Mouse (Mus musculus): Measurements from ENCODE around the gene Sirt4.
"Not testable (repeated sequence)": the region's sequence is repeated elsewhere in the genome, so short reads cannot be mapped to it uniquely, and the experiment has no call there.

Sirt4 gene

GRCm38 (mm10) chr5:115483947-115484920, at the start of gene Sirt4:
Sirt4 (minus strand) TSS chr5:115484725.
- peak; percentile 44 for DNase-seq (ENCODE audit: low spot score)

- peak; percentile 57 for DNase-seq (ENCODE audit: low spot score)
Observed at GRCm38 (mm10) chr5:115531671-115532270, 47.2 kb upstream of the Sirt4 start.

GRCm38 (mm10) chr5:115530447-115530809, 45.9 kb upstream of the Sirt4 start:
- no peak for DNase-seq (ENCODE audit: low spot score)

GRCm38 (mm10) chr5:115529742-115530446, 45.4 kb upstream of the Sirt4 start:
- DNase-seq (ENCODE audit: low spot score), result no peak

- DNase-seq (ENCODE audit: low spot score), result no peak
Observed at GRCm38 (mm10) chr5:115529364-115529741, 44.8 kb upstream of the Sirt4 start.

GRCm38 (mm10) chr5:115528128-115528527, 43.6 kb upstream of the Sirt4 start:
- DNase-seq (ENCODE audit: low spot score), result no peak

- no peak for DNase-seq (ENCODE audit: low spot score)
Observed at GRCm38 (mm10) chr5:115526456-115527202, 42.1 kb upstream of the Sirt4 start.

- no peak for DNase-seq (ENCODE audit: low spot score)
Observed at GRCm38 (mm10) chr5:115525943-115526342, 41.4 kb upstream of the Sirt4 start.

- no peak for DNase-seq (ENCODE audit: low spot score)
Observed at GRCm38 (mm10) chr5:115525416-115525815, 40.9 kb upstream of the Sirt4 start.

GRCm38 (mm10) chr5:115524471-115524870, 39.9 kb upstream of the Sirt4 start:
- no peak for DNase-seq (ENCODE audit: low spot score)

GRCm38 (mm10) chr5:115523971-115524370, 39.4 kb upstream of the Sirt4 start:
- DNase-seq (ENCODE audit: low spot score), result no peak

GRCm38 (mm10) chr5:115522981-115523499, 38.5 kb upstream of the Sirt4 start:
- no peak for DNase-seq (ENCODE audit: low spot score)

- DNase-seq (ENCODE audit: low spot score), result no peak
Observed at GRCm38 (mm10) chr5:115522531-115522930, 38.0 kb upstream of the Sirt4 start.

- no peak for DNase-seq (ENCODE audit: low spot score)
Observed at GRCm38 (mm10) chr5:115521553-115522461, 37.3 kb upstream of the Sirt4 start.

GRCm38 (mm10) chr5:115520325-115520869, 35.9 kb upstream of the Sirt4 start:
- no peak for DNase-seq (ENCODE audit: low spot score)

GRCm38 (mm10) chr5:115518214-115518613, 33.7 kb upstream of the Sirt4 start:
- not testable (repeated sequence) for DNase-seq (ENCODE audit: low spot score)

- no peak for DNase-seq (ENCODE audit: low spot score)
Observed at GRCm38 (mm10) chr5:115517501-115517900, 33.0 kb upstream of the Sirt4 start.

GRCm38 (mm10) chr5:115516908-115517307, 32.4 kb upstream of the Sirt4 start:
- no peak for DNase-seq (ENCODE audit: low spot score)

GRCm38 (mm10) chr5:115516081-115516907, 31.8 kb upstream of the Sirt4 start:
- no peak for DNase-seq (ENCODE audit: low spot score)

All from urinary bladder, postnatal 25 days (tissue).